ENCODE assay signal across 17 mouse cellular contexts in genomic region chr5:118192221-118192620, GRCm38 (mm10). TPM values are rescaled to one million over a fixed set of nuclear protein-coding genes. Genes with fewer than 3 reads are reported as not detected.
DNase-seq lines count a peak whose midpoint lies in the region; ATAC-seq lines count a peak whose summit lies in the region.
"Had no signal": no experiment of that assay in that cellular context is flagged by ENCODE, and none has a peak within 500 bp of the region (broad histone marks: within the 10 kb centered on the region; RNA-seq: fewer than 3 reads in every experiment).

No protein-coding gene starts in this region.

- ATAC-seq in midbrain, embryonic 13.5 days = no peak
- ATAC-seq in hindbrain, embryonic 15.5 days (ENCODE audit: low FRiP score, low read depth) = 0 out of 2 replicates have a peak, but pooled peaks have one; percentile 1
- no peak for ATAC-seq in CD4-positive, CD25-positive, alpha-beta regulatory T cell, adult 4 months

- H3K36me3 ChIP-seq in midbrain, embryonic 13.5 days = peaks cover 13% of the 10 kb centered on the region; the same call in 1 of the 2 replicates
- no peaks in the 10 kb centered on the region for H3K36me3 ChIP-seq in midbrain, embryonic 10.5 days
- no peaks in the 10 kb centered on the region for H3K36me3 ChIP-seq in hindbrain, embryonic 15.5 days
- H3K36me3 ChIP-seq: limb, embryonic 10.5 days had no signal

- H3K4me3 ChIP-seq in midbrain, embryonic 13.5 days (replicated peaks) = no peak overlapping the region
- no peak overlapping the region for H3K4me3 ChIP-seq in midbrain, embryonic 10.5 days
- H3K4me3 ChIP-seq in hindbrain, embryonic 15.5 days = no peak overlapping the region
- H3K4me3 ChIP-seq: erythroblast, embryonic 14.5 days; limb, embryonic 10.5 days had no signal

- H3K9ac ChIP-seq in midbrain, embryonic 13.5 days (replicated peaks) = no peak overlapping the region
- no peak overlapping the region for H3K9ac ChIP-seq in hindbrain, embryonic 15.5 days
- H3K9ac ChIP-seq: liver, embryonic 14.5 days had no signal

- peak overlapping the region; percentile 63 for H3K27ac ChIP-seq in midbrain, embryonic 13.5 days
- H3K27ac ChIP-seq in midbrain, embryonic 10.5 days (replicated peaks) = no peak overlapping the region
- 0 out of 2 replicates have a peak overlapping the region, but pooled peaks have one; percentile 31 for H3K27ac ChIP-seq in hindbrain, embryonic 15.5 days (replicated peaks)
- H3K27ac ChIP-seq: limb, embryonic 10.5 days; liver, embryonic 14.5 days had no signal

- WGBS in midbrain, embryonic 13.5 days = 9% methylated on average over 17 of the region's 18 CpGs
- 31% methylated on average over 18 of the region's 18 CpGs for WGBS in midbrain, embryonic 10.5 days
- WGBS in hindbrain, embryonic 15.5 days = 20% methylated on average over 18 of the region's 18 CpGs

- peaks cover 7% of the 10 kb centered on the region; the same call in 1 of the 2 replicates for H3K27me3 ChIP-seq in midbrain, embryonic 13.5 days
- H3K27me3 ChIP-seq in midbrain, embryonic 10.5 days (ENCODE audit: low read depth, poor library complexity, severe bottlenecking) = peaks cover 21% of the 10 kb centered on the region
- H3K27me3 ChIP-seq in hindbrain, embryonic 15.5 days = no peaks in the 10 kb centered on the region

- DNase-seq in cerebellum, adult 18-20 months = peak; percentile 38 to 47
- no peak for DNase-seq in cerebellum, adult 8-10 months
- no peak for DNase-seq in midbrain, embryonic 10.5 days (ENCODE audit: low spot score)
- no peak for DNase-seq in thymus, postnatal 14 days
- no peak for DNase-seq in spleen, adult 18-20 months
- DNase-seq: heart, adult 18-20 months; kidney, adult 11 months; kidney, postnatal 25 days; lung, postnatal 14 days; right cerebral cortex, postnatal 25 days; thymus, adult 2 months had no signal

- H3K9me3 ChIP-seq in midbrain, embryonic 13.5 days = no peaks in the 10 kb centered on the region
- no peaks in the 10 kb centered on the region for H3K9me3 ChIP-seq in midbrain, embryonic 10.5 days (replicated peaks)
- H3K9me3 ChIP-seq in hindbrain, embryonic 15.5 days = no peaks in the 10 kb centered on the region
- H3K9me3 ChIP-seq: limb, embryonic 10.5 days had no signal

- 0 out of 2 replicates have a peak overlapping the region, but pooled peaks have one; percentile 4 for H3K4me2 ChIP-seq in midbrain, embryonic 13.5 days (replicated peaks)
- no peak overlapping the region for H3K4me2 ChIP-seq in hindbrain, embryonic 15.5 days

- H3K4me1 ChIP-seq in midbrain, embryonic 13.5 days (replicated peaks) = peaks cover 29% of the 10 kb centered on the region
- peaks cover 29% of the 10 kb centered on the region for H3K4me1 ChIP-seq in midbrain, embryonic 10.5 days
- peaks cover 19% of the 10 kb centered on the region for H3K4me1 ChIP-seq in hindbrain, embryonic 15.5 days (replicated peaks)

RNA-seq across cellular contexts. Expression of gene Hrk, which starts 27.8 kb away (rescaled TPM):
- 0.68 and 0.73 TPM in 2 replicates for polyA plus RNA-seq in midbrain, embryonic 13.5 days (2015; fragmentation: Nextera tagmentation; extraction: Ambion mirVana)
- polyA plus RNA-seq in midbrain, embryonic 10.5 days (2016; fragmentation: Nextera tagmentation; extraction: Ambion mirVana) = 0.06 and 0.10 TPM in 2 replicates
- 4.9 and 5.8 TPM in 2 replicates for polyA plus RNA-seq in hindbrain, embryonic 15.5 days (2015; fragmentation: Nextera tagmentation; extraction: Ambion mirVana)
- polyA plus RNA-seq in CD4-positive, CD25-positive, alpha-beta regulatory T cell, adult 4 months (2017; shearing (Covaris generic)) = not detected
- polyA plus RNA-seq: erythroblast, embryonic 14.5 days had no signal

RNA-seq across cellular contexts. Expression of gene Fbxw8, which starts 37.0 kb away (rescaled TPM):
- polyA plus RNA-seq in midbrain, embryonic 13.5 days (2015; fragmentation: Nextera tagmentation; extraction: Ambion mirVana) = 22.5 and 25.6 TPM in 2 replicates
- polyA plus RNA-seq in midbrain, embryonic 10.5 days (2016; fragmentation: Nextera tagmentation; extraction: Ambion mirVana) = 31.7 and 32.2 TPM in 2 replicates
- 21.1 and 21.7 TPM in 2 replicates for polyA plus RNA-seq in hindbrain, embryonic 15.5 days (2015; fragmentation: Nextera tagmentation; extraction: Ambion mirVana)
- 1 to 10 TPM; 3.1 to 3.3 TPM for polyA plus RNA-seq in CD4-positive, CD25-positive, alpha-beta regulatory T cell, adult 4 months (2017; shearing (Covaris generic))

RNA-seq across cellular contexts. Expression of gene Rnft2, which starts 52.7 kb away (rescaled TPM):
- polyA plus RNA-seq in midbrain, embryonic 13.5 days (2015; fragmentation: Nextera tagmentation; extraction: Ambion mirVana) = 12.6 and 13.1 TPM in 2 replicates
- 5.0 and 7.2 TPM in 2 replicates for polyA plus RNA-seq in midbrain, embryonic 10.5 days (2016; fragmentation: Nextera tagmentation; extraction: Ambion mirVana)
- polyA plus RNA-seq in hindbrain, embryonic 15.5 days (2015; fragmentation: Nextera tagmentation; extraction: Ambion mirVana) = 12.3 and 13.6 TPM in 2 replicates
- not detected for polyA plus RNA-seq in CD4-positive, CD25-positive, alpha-beta regulatory T cell, adult 4 months (2017; shearing (Covaris generic))
- polyA plus RNA-seq: erythroblast, embryonic 14.5 days had no signal

RNA-seq across cellular contexts. Expression of gene 2410131K14Rik, which starts 52.8 kb away (rescaled TPM):
- polyA plus RNA-seq in midbrain, embryonic 13.5 days (2015; fragmentation: Nextera tagmentation; extraction: Ambion mirVana) = 15.0 and 15.1 TPM in 2 replicates
- polyA plus RNA-seq in midbrain, embryonic 10.5 days (2016; fragmentation: Nextera tagmentation; extraction: Ambion mirVana) = 11.3 and 11.7 TPM in 2 replicates
- 16.4 and 17.8 TPM in 2 replicates for polyA plus RNA-seq in hindbrain, embryonic 15.5 days (2015; fragmentation: Nextera tagmentation; extraction: Ambion mirVana)
- 1 to 10 TPM; 3.6 TPM for polyA plus RNA-seq in CD4-positive, CD25-positive, alpha-beta regulatory T cell, adult 4 months (2017; shearing (Covaris generic))
- polyA plus RNA-seq: erythroblast, embryonic 14.5 days had no signal

Comparison
In these comparisons a context has a peak if more than half of its experiments do, and no peak if none do; other contexts are left out.
1. DNase-seq: peak in cerebellum, adult 18-20 months (2 of 2); none in cerebellum, adult 8-10 months (single experiment), midbrain, embryonic 10.5 days (single experiment), thymus, postnatal 14 days (single experiment) and spleen, adult 18-20 months (0 of 2).